Mouse (Mus musculus) stomach, postnatal 0 days (tissue): ENCODE data around the gene Elmod1. TPM values are rescaled to one million over a fixed set of nuclear protein-coding genes. Genes with fewer than 3 reads are reported as not detected.
A peak's percentile ranks its signal among the peaks of the same experiment; 100 is the strongest.

Experiments
- ATAC-seq: fragments of 200-750 bp; cut with Nextera tagmentation; 2 replicates; pipeline ENCODE4 v1.8.0; 2017; ENCODE audit not compliant: low FRiP score, low TSS enrichment
- DNase-seq: peaks from one replicate; pipeline ENCODE4 v3.0.0-alpha.2; 2016; ENCODE audit warnings: low spot score
- H3K27ac ChIP-seq: fragments of 300-500 bp; sonication (generic); replicated peaks from 2 replicates; pipeline ENCODE4 v1.5.1; 2014; ENCODE audit warnings: mild to moderate bottlenecking, control low read depth
- H3K27me3 ChIP-seq: fragments of 300-500 bp; sonication (generic); 2 replicates; pipeline ENCODE4 v1.6.1; 2014; ENCODE audit warnings: low read length; ENCODE audit not compliant: control insufficient read depth, insufficient read depth
- H3K36me3 ChIP-seq: fragments of 300-500 bp; sonication (generic); 2 replicates; pipeline ENCODE4 v1.6.1; 2014; ENCODE audit warnings: low read length, mixed read lengths; ENCODE audit not compliant: control insufficient read depth, insufficient read depth
- H3K4me1 ChIP-seq: fragments of 300-500 bp; sonication (generic); replicated peaks from 2 replicates; pipeline ENCODE4 v1.6.1; 2014; ENCODE audit warnings: antibody characterized with exemption; ENCODE audit not compliant: control insufficient read depth, insufficient read depth
- H3K4me2 ChIP-seq: fragments of 300-500 bp; sonication (generic); replicated peaks from 2 replicates; pipeline ENCODE4 v1.6.1; 2014; ENCODE audit warnings: low read depth, mild to moderate bottlenecking, control low read depth, moderate library complexity
- H3K4me3 ChIP-seq: fragments of 300-500 bp; sonication (generic); 2 replicates; pipeline ENCODE4 v1.5.1; 2014; ENCODE audit warnings: low read depth, low read length, control low read depth
- H3K9ac ChIP-seq: fragments of 300-500 bp; sonication (generic); 2 replicates; pipeline ENCODE4 v1.6.1; 2014; ENCODE audit warnings: mild to moderate bottlenecking, low read length, control low read depth, mixed read lengths
- H3K9me3 ChIP-seq: fragments of 300-500 bp; sonication (generic); 2 replicates; pipeline ENCODE4 v1.6.1; 2016; ENCODE audit warnings: low read length; ENCODE audit not compliant: control insufficient read depth
- CTCF ChIP-seq: IDR thresholded peaks from 2 replicates; pipeline ENCODE4 v1.5.1; 2016; ENCODE audit warnings: antibody characterized with exemption, low read depth, mild to moderate bottlenecking, moderate library complexity
- EP300 ChIP-seq: optimal IDR thresholded peaks from 2 replicates; pipeline ENCODE3; 2016; ENCODE audit warnings: antibody characterized with exemption
- WGBS: fragments of 180-500 bp; shearing (Covaris S2); extraction: QIAGEN DNeasy Blood & Tissue Kit; methylation state at CpG from one replicate; pipeline ENCODE4 v1.1.7; 2014; 5-methylcytosine and 5-hydroxymethylcytosine counted together
- polyA plus RNA-seq: library from polyadenylated mRNA; unstranded; fragments of >200 nt; fragmentation: Nextera tagmentation; extraction: Ambion mirVana; gene quantifications from 2 replicates; pipeline ENCODE4 v1.2.1, GENCODE M21; 2015

Gene Elmod1
- polyA plus RNA-seq, 1 experiment from 2014 or later = 9.2 TPM

- H3K27me3 ChIP-seq = no peaks in the 10 kb centered on the region
- WGBS = 47% methylated on average over 3 of the region's 3 CpGs
- H3K27ac ChIP-seq = no peak overlapping the region
- H3K4me2 ChIP-seq = no peak overlapping the region
- ATAC-seq (no peak), DNase-seq (no peak)
- TF ChIP-seq EP300 (no peak), CTCF (peak; percentile 54)
- no peaks in the 10 kb centered on the region for H3K36me3 ChIP-seq
- no peak overlapping the region for H3K9ac ChIP-seq
- H3K4me1 ChIP-seq = no peaks in the 10 kb centered on the region
- no peak overlapping the region for H3K4me3 ChIP-seq
- H3K9me3 ChIP-seq = no peaks in the 10 kb centered on the region
Measured at GRCm38 (mm10) chr9:53905418-53905817, 69.7 kb downstream of the Elmod1 start.

GRCm38 (mm10) chr9:53903215-53903842, 71.8 kb downstream of the Elmod1 start:
- TF ChIP-seq EP300 (no peak), CTCF (no peak)
- Histone ChIP-seq H3K4me1 (no peaks in the 10 kb centered on the region), H3K9ac (no peak overlapping the region), H3K27ac (no peak overlapping the region), H3K4me3 (no peak overlapping the region), H3K4me2 (no peak overlapping the region), H3K9me3 (no peaks in the 10 kb centered on the region), H3K36me3 (no peaks in the 10 kb centered on the region), H3K27me3 (no peaks in the 10 kb centered on the region)
- WGBS = 86% methylated on average over 7 of the region's 7 CpGs
- no peak for ATAC-seq
- DNase-seq = no peak

GRCm38 (mm10) chr9:53899836-53900235, 75.3 kb downstream of the Elmod1 start:
- DNase-seq (no peak), ATAC-seq (no peak)
- H3K4me1 ChIP-seq = no peaks in the 10 kb centered on the region
- 79% methylated on average over 6 of the region's 6 CpGs for WGBS
- TF ChIP-seq EP300 (no peak), CTCF (no peak)
- H3K27ac ChIP-seq = no peak overlapping the region
- no peak overlapping the region for H3K4me3 ChIP-seq
- H3K9ac ChIP-seq = no peak overlapping the region
- H3K27me3 ChIP-seq = no peaks in the 10 kb centered on the region
- no peak overlapping the region for H3K4me2 ChIP-seq
- H3K36me3 ChIP-seq = no peaks in the 10 kb centered on the region
- H3K9me3 ChIP-seq = no peaks in the 10 kb centered on the region

GRCm38 (mm10) chr9:53895827-53896226, 79.3 kb downstream of the Elmod1 start:
- ATAC-seq = no peak

DNA sequence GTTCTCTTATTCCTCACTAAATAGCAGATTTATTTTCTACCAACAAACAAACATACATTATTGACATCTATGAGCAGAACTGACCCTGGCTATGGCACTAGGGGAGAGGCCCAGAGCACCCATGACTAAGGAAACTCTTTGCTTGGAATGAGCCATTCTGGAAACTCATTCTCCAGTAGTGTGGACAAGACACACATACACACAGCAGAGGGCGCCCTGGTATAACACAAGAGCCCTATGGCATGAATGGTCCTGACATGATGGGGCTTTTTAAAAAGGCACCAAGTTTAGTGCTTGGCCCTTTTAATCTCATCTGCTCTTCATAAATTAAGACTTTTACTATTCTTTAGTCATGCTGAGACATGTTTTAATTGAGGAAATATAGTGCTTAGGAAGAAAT, 85.0 kb downstream of the Elmod1 start:
- TF ChIP-seq CTCF (peak; percentile 78), EP300 (no peak)

More at GRCm38 (mm10) chr9:53895827-53896226, 79.3 kb downstream of the Elmod1 start:
- WGBS = 76% methylated on average over 7 of the region's 7 CpGs
- Histone ChIP-seq H3K4me3 (no peak overlapping the region), H3K27ac (no peak overlapping the region), H3K36me3 (no peaks in the 10 kb centered on the region), H3K9me3 (no peaks in the 10 kb centered on the region), H3K4me1 (no peaks in the 10 kb centered on the region), H3K27me3 (no peaks in the 10 kb centered on the region), H3K9ac (no peak overlapping the region), H3K4me2 (no peak overlapping the region)
- no peak for DNase-seq
- no peak for TF ChIP-seq CTCF
- TF ChIP-seq EP300 = no peak

GRCm38 (mm10) chr9:53883588-53884280, 91.4 kb downstream of the Elmod1 start:
- H3K4me3 ChIP-seq = no peak overlapping the region
- no peak for DNase-seq
- H3K36me3 ChIP-seq = no peaks in the 10 kb centered on the region
- no peak for ATAC-seq
- no peak overlapping the region for H3K27ac ChIP-seq
- H3K4me1 ChIP-seq = no peaks in the 10 kb centered on the region
- no peak overlapping the region for H3K9ac ChIP-seq
- no peak overlapping the region for H3K4me2 ChIP-seq
- H3K27me3 ChIP-seq = no peaks in the 10 kb centered on the region
- no peaks in the 10 kb centered on the region for H3K9me3 ChIP-seq
- WGBS = 92% methylated on average over 23 of the region's 23 CpGs
- no peak for TF ChIP-seq EP300

More for the DNA sequence above, 85.0 kb downstream of the Elmod1 start:
- Histone ChIP-seq H3K4me1 (no peaks in the 10 kb centered on the region), H3K4me3 (no peak overlapping the region), H3K27ac (no peak overlapping the region), H3K9ac (no peak overlapping the region), H3K27me3 (no peaks in the 10 kb centered on the region), H3K36me3 (no peaks in the 10 kb centered on the region), H3K4me2 (no peak overlapping the region), H3K9me3 (no peaks in the 10 kb centered on the region)
- DNase-seq (peak; percentile 40), ATAC-seq (no peak)
- 7% methylated on average over 1 of the region's 1 CpGs for WGBS
